Mouse (Mus musculus) thymus, postnatal 25 days (tissue): Measurements from ENCODE around the gene Ccl9.
"Not testable (repeated sequence)": the region's sequence is repeated elsewhere in the genome, so short reads cannot be mapped to it uniquely, and the experiment has no call there.

Experiments
- DNase-seq: peaks from one replicate; pipeline ENCODE4 v3.0.0; 2022

The Ccl9 gene

GRCm38 (mm10) chr11:83578999-83579398 lies 563 bp upstream of the Ccl9 start:
- no peak for DNase-seq

GRCm38 (mm10) chr11:83576927-83577555 lies 1.4 kb downstream of the Ccl9 start:
- no peak for DNase-seq

GRCm38 (mm10) chr11:83572834-83573233 lies 5.6 kb downstream of the Ccl9 start:
- DNase-seq = no peak

GRCm38 (mm10) chr11:83572223-83572622 lies 6.2 kb downstream of the Ccl9 start:
- DNase-seq = no peak

GRCm38 (mm10) chr11:83570189-83570588 lies 8.2 kb downstream of the Ccl9 start:
- DNase-seq = no peak

GRCm38 (mm10) chr11:83569249-83569648 lies 9.2 kb downstream of the Ccl9 start:
- DNase-seq = no peak

- DNase-seq = no peak
Measured at GRCm38 (mm10) chr11:83568786-83569185, 9.7 kb downstream of the Ccl9 start.

- DNase-seq = no peak
Measured at GRCm38 (mm10) chr11:83568061-83568460, 10.4 kb downstream of the Ccl9 start.

GRCm38 (mm10) chr11:83567311-83567710 lies 11.1 kb downstream of the Ccl9 start:
- DNase-seq = no peak

GRCm38 (mm10) chr11:83566617-83567016 lies 11.8 kb downstream of the Ccl9 start:
- no peak for DNase-seq

GRCm38 (mm10) chr11:83563754-83564153 lies 14.7 kb downstream of the Ccl9 start:
- DNase-seq = no peak

- DNase-seq = no peak
Measured at GRCm38 (mm10) chr11:83562311-83562887, 16.0 kb downstream of the Ccl9 start.

GRCm38 (mm10) chr11:83560405-83560804 lies 18.0 kb downstream of the Ccl9 start:
- DNase-seq = no peak

GRCm38 (mm10) chr11:83557074-83557473 lies 21.4 kb downstream of the Ccl9 start:
- no peak for DNase-seq

- no peak for DNase-seq
Measured at GRCm38 (mm10) chr11:83556085-83556781, 22.2 kb downstream of the Ccl9 start.

GRCm38 (mm10) chr11:83551668-83552067 lies 26.8 kb downstream of the Ccl9 start:
- no peak for DNase-seq

GRCm38 (mm10) chr11:83551037-83551436 lies 27.4 kb downstream of the Ccl9 start:
- not testable (repeated sequence) for DNase-seq

- no peak for DNase-seq
Measured at GRCm38 (mm10) chr11:83550186-83550632, 28.2 kb downstream of the Ccl9 start.

- DNase-seq = no peak
Measured at GRCm38 (mm10) chr11:83544214-83544613, 34.2 kb downstream of the Ccl9 start.

GRCm38 (mm10) chr11:83541415-83541814 lies 37.0 kb downstream of the Ccl9 start:
- no peak for DNase-seq

- no peak for DNase-seq
Measured at GRCm38 (mm10) chr11:83540931-83541330, 37.5 kb downstream of the Ccl9 start.

GRCm38 (mm10) chr11:83538705-83539314 lies 39.6 kb downstream of the Ccl9 start:
- DNase-seq = no peak

- DNase-seq = no peak
Measured at GRCm38 (mm10) chr11:83536831-83537230, 41.6 kb downstream of the Ccl9 start.
